Mouse (Mus musculus) liver, adult 2 months (tissue): Measurements from ENCODE around the gene Lclat1. TPM values are rescaled to one million over a fixed set of nuclear protein-coding genes. Genes with fewer than 3 reads are reported as not detected.

ENCODE experiments used
- DNase-seq: peaks from one replicate; pipeline ENCODE4 v3.0.0-alpha.2; 2011; ENCODE audit warnings: low read depth, low spot score; ENCODE audit errors: extremely low read depth
- H3K27ac ChIP-seq: fragments of 200-500 bp; replicated peaks from 2 replicates; pipeline ENCODE4 v1.5.1; 2012; ENCODE audit warnings: low read depth, mild to moderate bottlenecking, control low read depth, inconsistent platforms, low read length; ENCODE audit not compliant: insufficient read depth
- H3K27me3 ChIP-seq: fragments of 200-500 bp; 2 replicates; pipeline ENCODE4 v1.6.1; 2012; ENCODE audit warnings: mild to moderate bottlenecking, moderate library complexity, low read length, inconsistent platforms; ENCODE audit not compliant: control insufficient read depth, insufficient read depth
- H3K36me3 ChIP-seq: fragments of 200-500 bp; 2 replicates; pipeline ENCODE4 v1.6.1; 2012; ENCODE audit warnings: low read length, inconsistent platforms; ENCODE audit not compliant: control insufficient read depth, insufficient read depth
- H3K4me1 ChIP-seq: fragments of 200-500 bp; 2 replicates; pipeline ENCODE4 v1.6.1; 2011; ENCODE audit warnings: low read length; ENCODE audit not compliant: control insufficient read depth, insufficient read depth
- H3K4me3 ChIP-seq: fragments of 200-500 bp; 2 replicates; pipeline ENCODE4 v1.5.1; 2011; ENCODE audit warnings: low read depth, mild to moderate bottlenecking, control low read depth, low read length, moderate library complexity; ENCODE audit not compliant: insufficient read depth
- H3K79me2 ChIP-seq: fragments of 200-500 bp; 2 replicates; pipeline ENCODE4 v1.6.1; 2012; ENCODE audit warnings: inconsistent platforms, mild to moderate bottlenecking, low read length, moderate library complexity; ENCODE audit not compliant: control insufficient read depth, insufficient read depth
- H3K9ac ChIP-seq: fragments of 200-500 bp; 2 replicates; pipeline ENCODE4 v1.6.1; 2012; ENCODE audit warnings: low read depth, mild to moderate bottlenecking, control low read depth, inconsistent platforms, low read length
- CTCF ChIP-seq: fragments of 200-500 bp; IDR thresholded peaks from 2 replicates; pipeline ENCODE4 v1.5.1; 2011; ENCODE audit warnings: low read depth, low read length, control low read depth
- POLR2A ChIP-seq: fragments of 200-500 bp; IDR thresholded peaks from 2 replicates; pipeline ENCODE4 v1.6.1; 2011; ENCODE audit warnings: low read length, control low read depth; ENCODE audit not compliant: insufficient read depth; ENCODE audit errors: extremely low read depth
- WGBS: fragments of 180-500 bp; shearing (Covaris S2); methylation state at CpG from one replicate; pipeline ENCODE4 v1.1.7; 2018; 5-methylcytosine and 5-hydroxymethylcytosine counted together
- polyA plus RNA-seq: library from polyadenylated mRNA; depleted of rRNA; stranded (reverse); fragments of >200 nt; gene quantifications from 2 replicates; pipeline ENCODE4 v1.2.3, GENCODE M21; 2012
- total RNA-seq: library from RNA; depleted of rRNA; stranded (reverse); fragments of >200 nt; gene quantifications from 2 replicates; pipeline ENCODE4 v1.2.3, GENCODE M21; 2014

Gene Lclat1
- total and polyA plus RNA-seq, 2 experiments, result 12.3 to 24.1 TPM

- no peak overlapping the region for H3K4me3 ChIP-seq
- H3K9ac ChIP-seq, result no peak overlapping the region
- H3K36me3 ChIP-seq, result no peaks in the 10 kb centered on the region
- peak; percentile 54 for DNase-seq
- H3K79me2 ChIP-seq, result no peaks in the 10 kb centered on the region
- no peak for TF ChIP-seq CTCF
- H3K4me1 ChIP-seq, result no peaks in the 10 kb centered on the region
- no peaks in the 10 kb centered on the region for H3K27me3 ChIP-seq
- no peak overlapping the region for H3K27ac ChIP-seq
- WGBS, result 63% methylated on average over 8 of the region's 8 CpGs
Observed at GRCm38 (mm10) chr17:73072286-73072685, 35.5 kb upstream of the Lclat1 start.

GRCm38 (mm10) chr17:73074631-73075030, 33.2 kb upstream of the Lclat1 start:
- Histone ChIP-seq H3K27ac (no peak overlapping the region), H3K4me3 (no peak overlapping the region), H3K79me2 (no peaks in the 10 kb centered on the region), H3K9ac (no peak overlapping the region), H3K36me3 (no peaks in the 10 kb centered on the region), H3K4me1 (no peaks in the 10 kb centered on the region), H3K27me3 (no peaks in the 10 kb centered on the region)
- TF ChIP-seq POLR2A (no peak), CTCF (no peak)
- WGBS, result 85% methylated on average over 3 of the region's 3 CpGs
- no peak for DNase-seq

- no peak for TF ChIP-seq POLR2A
- TF ChIP-seq CTCF, result no peak
- Histone ChIP-seq H3K27me3 (no peaks in the 10 kb centered on the region), H3K9ac (no peak overlapping the region), H3K36me3 (no peaks in the 10 kb centered on the region), H3K4me1 (no peaks in the 10 kb centered on the region), H3K27ac (no peak overlapping the region), H3K79me2 (no peaks in the 10 kb centered on the region), H3K4me3 (no peak overlapping the region)
- DNase-seq, result no peak
- 92% methylated on average over 9 of the region's 9 CpGs for WGBS
Observed at GRCm38 (mm10) chr17:73075238-73075890, 32.4 kb upstream of the Lclat1 start.

- Histone ChIP-seq H3K4me1 (no peaks in the 10 kb centered on the region), H3K36me3 (no peaks in the 10 kb centered on the region), H3K27me3 (no peaks in the 10 kb centered on the region), H3K27ac (no peak overlapping the region), H3K4me3 (no peak overlapping the region), H3K9ac (no peak overlapping the region), H3K79me2 (no peaks in the 10 kb centered on the region)
- TF ChIP-seq CTCF, result no peak
- no peak for TF ChIP-seq POLR2A
- no peak for DNase-seq
- WGBS, result 82% methylated on average over 3 of the region's 3 CpGs
Observed at GRCm38 (mm10) chr17:73077638-73078037, 30.1 kb upstream of the Lclat1 start.

- DNase-seq, result no peak
- H3K36me3 ChIP-seq, result no peaks in the 10 kb centered on the region
- H3K9ac ChIP-seq, result no peak overlapping the region
- 61% methylated on average over 9 of the region's 9 CpGs for WGBS
- no peaks in the 10 kb centered on the region for H3K79me2 ChIP-seq
- no peak overlapping the region for H3K27ac ChIP-seq
- TF ChIP-seq CTCF (no peak), POLR2A (no peak)
- H3K4me3 ChIP-seq, result no peak overlapping the region
- peaks cover 1% of the 10 kb centered on the region; the same call in 1 of the 2 replicates for H3K27me3 ChIP-seq
- no peaks in the 10 kb centered on the region for H3K4me1 ChIP-seq
Observed at GRCm38 (mm10) chr17:73081360-73082133, 26.2 kb upstream of the Lclat1 start.
